Mouse (Mus musculus): ENCODE results near the gene Nudt7. TPM values are rescaled to one million over a fixed set of nuclear protein-coding genes. Genes with fewer than 3 reads are reported as not detected.
A peak's percentile ranks its signal among the peaks of the same experiment; 100 is the strongest.

Gene Nudt7
- 13.9 and 14.8 TPM in 2 replicates for polyA plus RNA-seq (2015; fragmentation: Nextera tagmentation; extraction: Ambion mirVana)

DNA sequence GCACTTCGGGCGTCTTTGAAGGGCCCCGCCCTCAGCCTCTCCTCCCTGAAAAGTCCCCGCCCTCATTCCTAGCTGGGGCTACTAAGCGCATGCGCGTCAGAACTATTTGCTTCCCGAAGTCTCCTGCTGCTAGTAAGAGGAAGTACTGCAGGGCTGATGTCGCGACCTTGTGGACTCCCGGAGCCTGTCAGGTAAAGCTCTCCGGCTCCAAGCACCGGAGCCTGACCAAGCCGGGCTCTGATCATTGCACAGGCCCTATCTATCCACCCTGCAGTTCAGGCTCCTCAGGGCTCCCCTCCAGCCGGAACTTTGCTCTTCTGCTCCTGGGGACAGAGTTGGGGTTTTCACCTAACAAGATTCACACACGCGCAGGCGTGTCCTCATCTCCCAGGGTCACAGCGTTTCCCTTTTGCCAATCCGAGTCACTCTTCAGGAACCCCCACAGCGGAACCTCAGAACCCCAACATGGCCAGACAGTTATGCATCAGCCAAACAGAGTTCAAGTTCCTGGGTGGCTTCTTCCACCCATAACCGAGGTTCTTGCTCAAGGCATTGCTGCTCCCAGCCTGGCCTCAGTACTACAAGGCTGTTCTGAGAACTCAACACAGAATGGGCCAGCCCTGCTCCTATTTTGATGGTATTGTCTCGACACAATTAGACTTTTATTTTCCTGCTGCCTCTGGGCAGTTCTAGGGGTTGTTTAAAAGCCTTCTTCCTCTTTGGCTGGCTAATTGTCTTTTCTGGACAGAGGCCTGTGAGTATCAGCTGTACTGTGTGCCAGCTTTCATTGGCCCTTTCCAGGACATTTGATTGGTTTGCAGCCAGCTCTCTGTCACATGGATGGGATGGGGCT lies at the start of gene Nudt7:
Nudt7 (plus strand) TSS at position 48 of the 853 bp plus-strand sequence.
- Histone ChIP-seq H3K4me3 (peak within 1 kb of the TSS; percentile 62), H3K9ac (peak within 1 kb of the TSS; percentile 51), H3K9me3 (no peaks in the 10 kb centered on the region), H3K4me1 (peaks cover 11% of the 10 kb centered on the region), H3K27me3 (no peaks in the 10 kb centered on the region), H3K36me3 (no peaks in the 10 kb centered on the region), H3K4me2 (peak within 1 kb of the TSS; percentile 72), H3K27ac (peak within 1 kb of the TSS; percentile 72)
- WGBS: 3% methylated on average over 23 of the region's 23 CpGs
- ATAC-seq (ENCODE audit: insufficient number of reproducible peaks, low FRiP score, low TSS enrichment, low read depth): peak; percentile 87

DNA sequence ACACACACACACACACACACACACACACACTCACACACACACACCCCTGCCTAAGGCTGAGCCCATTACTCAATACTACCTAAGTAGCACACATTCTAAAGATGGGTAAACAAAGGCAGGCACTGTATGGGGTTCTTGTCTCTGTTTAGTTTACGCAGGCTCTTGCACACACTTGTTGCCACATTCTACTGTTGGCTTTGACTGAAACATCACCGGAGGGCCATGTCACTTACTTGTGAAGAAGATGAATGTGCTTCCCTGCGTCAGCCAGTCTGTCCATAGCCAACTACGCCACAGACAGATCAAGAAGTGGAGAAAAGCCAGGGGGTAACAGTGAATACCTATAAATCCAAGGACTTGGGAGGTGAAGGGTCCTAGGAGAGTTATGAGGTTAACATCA lies 45.4 kb upstream of the Nudt7 start:
- no peaks in the 10 kb centered on the region for H3K36me3 ChIP-seq
- no peak for ATAC-seq (ENCODE audit: insufficient number of reproducible peaks, low FRiP score, low TSS enrichment, low read depth)
- no peak overlapping the region for H3K4me2 ChIP-seq
- no peak overlapping the region for H3K4me3 ChIP-seq
- no peaks in the 10 kb centered on the region for H3K27me3 ChIP-seq
- no peak overlapping the region for H3K9ac ChIP-seq
- no peaks in the 10 kb centered on the region for H3K9me3 ChIP-seq
- H3K27ac ChIP-seq: no peak overlapping the region
- WGBS: 83% methylated on average over 4 of the region's 4 CpGs
- H3K4me1 ChIP-seq: no peaks in the 10 kb centered on the region

DNA sequence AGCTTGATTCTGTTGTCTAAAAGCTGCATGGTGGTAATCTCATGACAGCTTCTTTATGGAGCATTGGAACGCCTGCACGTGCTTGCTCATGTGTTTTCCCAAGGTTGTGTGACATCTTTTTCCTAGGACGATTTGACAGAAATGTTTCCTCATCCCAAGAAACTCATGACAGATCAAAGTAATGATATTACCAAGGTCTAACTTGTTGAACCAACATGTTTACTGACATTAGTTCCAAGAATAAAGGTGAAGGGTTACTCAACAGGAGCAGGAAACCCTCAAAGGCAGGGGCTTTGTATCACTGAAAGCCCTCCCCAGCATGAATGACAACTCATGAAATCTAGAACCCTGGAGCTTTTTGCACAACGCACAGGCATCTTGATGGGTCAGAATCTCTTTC lies 42.6 kb upstream of the Nudt7 start:
- Histone ChIP-seq H3K4me2 (no peak overlapping the region), H3K9ac (no peak overlapping the region), H3K9me3 (no peaks in the 10 kb centered on the region), H3K36me3 (no peaks in the 10 kb centered on the region), H3K27ac (no peak overlapping the region), H3K4me1 (no peaks in the 10 kb centered on the region), H3K4me3 (no peak overlapping the region), H3K27me3 (no peaks in the 10 kb centered on the region)
- ATAC-seq (ENCODE audit: insufficient number of reproducible peaks, low FRiP score, low TSS enrichment, low read depth): no peak
- 84% methylated on average over 4 of the region's 4 CpGs for WGBS

DNA sequence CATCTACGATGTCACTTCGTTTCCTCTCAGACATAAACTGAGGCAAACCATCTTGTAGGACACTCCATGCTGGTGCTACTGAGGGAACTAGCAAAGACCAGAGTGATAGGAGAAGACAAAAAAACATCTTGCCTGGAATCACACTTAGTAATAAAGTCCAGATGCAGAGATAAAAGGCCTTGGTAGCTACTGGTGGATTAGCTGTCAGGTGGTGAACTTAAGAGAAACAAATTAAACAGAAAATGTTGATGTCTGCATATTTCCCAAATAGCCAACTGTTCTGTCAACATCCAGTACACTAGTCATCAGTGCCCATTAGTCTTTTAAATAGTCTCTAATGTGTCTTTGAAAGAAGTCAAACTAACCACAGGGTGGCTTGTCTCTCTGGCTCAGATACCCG lies 40.0 kb upstream of the Nudt7 start:
- no peak overlapping the region for H3K27ac ChIP-seq
- 86% methylated on average over 3 of the region's 3 CpGs for WGBS
- H3K27me3 ChIP-seq: no peaks in the 10 kb centered on the region
- no peaks in the 10 kb centered on the region for H3K4me1 ChIP-seq
- no peaks in the 10 kb centered on the region for H3K9me3 ChIP-seq
- H3K36me3 ChIP-seq: no peaks in the 10 kb centered on the region
- ATAC-seq (ENCODE audit: insufficient number of reproducible peaks, low FRiP score, low TSS enrichment, low read depth): no peak
- no peak overlapping the region for H3K4me3 ChIP-seq
- H3K9ac ChIP-seq: no peak overlapping the region
- H3K4me2 ChIP-seq: no peak overlapping the region

DNA sequence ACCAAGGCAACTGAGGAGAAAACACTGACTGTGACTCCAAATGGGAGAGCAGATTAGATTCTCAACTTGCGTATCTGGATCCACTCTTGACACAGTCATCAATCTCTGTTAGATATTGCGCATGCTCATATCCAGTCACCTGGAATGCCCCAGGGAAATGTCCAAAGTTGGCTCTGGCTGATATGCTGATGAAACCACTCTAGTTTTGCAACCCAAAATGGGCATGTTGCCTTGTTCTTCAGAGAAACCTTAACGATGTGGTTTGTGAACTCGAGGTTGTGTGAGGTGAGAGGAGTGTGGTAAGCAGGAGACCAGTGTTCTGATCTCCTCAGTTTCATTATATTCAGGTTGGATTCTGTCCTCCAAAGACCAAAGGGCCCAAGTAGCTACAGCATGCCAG lies 38.8 kb upstream of the Nudt7 start:
- WGBS: 75% methylated on average over 4 of the region's 4 CpGs
- no peaks in the 10 kb centered on the region for H3K4me1 ChIP-seq

DNA sequence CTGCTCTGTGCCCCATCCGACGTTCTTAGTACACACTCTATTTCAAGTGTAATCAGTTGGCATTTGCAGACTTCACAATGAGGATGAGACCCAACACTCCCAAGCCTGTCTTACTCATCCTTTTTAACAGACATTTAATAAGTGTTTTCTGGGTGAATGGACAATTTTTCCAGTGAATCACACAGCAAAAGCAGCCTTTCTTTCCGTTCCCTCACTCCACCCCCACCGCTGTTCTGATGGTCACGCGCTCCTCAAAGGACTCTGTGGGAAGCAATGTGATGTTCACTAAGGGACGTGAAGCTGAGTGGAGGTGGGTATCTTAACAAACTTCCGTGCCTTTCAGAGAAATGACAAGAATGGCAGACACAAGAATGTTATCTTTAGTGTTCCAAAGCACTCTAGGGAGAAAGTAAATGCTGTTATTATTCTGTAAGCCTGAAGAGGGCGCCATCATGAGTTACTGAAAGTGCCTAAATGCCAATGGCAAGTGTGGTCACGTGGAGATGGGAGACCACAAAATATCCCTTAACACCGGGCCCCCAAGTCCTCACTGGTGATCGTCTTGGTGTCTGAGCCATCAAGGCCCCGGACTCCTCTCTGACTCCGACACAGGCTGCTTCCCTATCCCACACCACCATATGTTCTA lies 32.7 kb upstream of the Nudt7 start:
- ATAC-seq (ENCODE audit: insufficient number of reproducible peaks, low FRiP score, low TSS enrichment, low read depth): no peak
- Histone ChIP-seq H3K36me3 (no peaks in the 10 kb centered on the region), H3K27ac (no peak overlapping the region), H3K9me3 (no peaks in the 10 kb centered on the region), H3K4me1 (no peaks in the 10 kb centered on the region), H3K4me2 (no peak overlapping the region), H3K4me3 (no peak overlapping the region), H3K9ac (no peak overlapping the region), H3K27me3 (no peaks in the 10 kb centered on the region)
- 85% methylated on average over 14 of the region's 14 CpGs for WGBS

More for the DNA sequence above, 38.8 kb upstream of the Nudt7 start:
- H3K27me3 ChIP-seq: no peaks in the 10 kb centered on the region
- H3K9me3 ChIP-seq: no peaks in the 10 kb centered on the region
- H3K9ac ChIP-seq: no peak overlapping the region
- H3K27ac ChIP-seq: no peak overlapping the region
- no peak overlapping the region for H3K4me3 ChIP-seq
- ATAC-seq (ENCODE audit: insufficient number of reproducible peaks, low FRiP score, low TSS enrichment, low read depth): no peak
- no peak overlapping the region for H3K4me2 ChIP-seq
- no peaks in the 10 kb centered on the region for H3K36me3 ChIP-seq

DNA sequence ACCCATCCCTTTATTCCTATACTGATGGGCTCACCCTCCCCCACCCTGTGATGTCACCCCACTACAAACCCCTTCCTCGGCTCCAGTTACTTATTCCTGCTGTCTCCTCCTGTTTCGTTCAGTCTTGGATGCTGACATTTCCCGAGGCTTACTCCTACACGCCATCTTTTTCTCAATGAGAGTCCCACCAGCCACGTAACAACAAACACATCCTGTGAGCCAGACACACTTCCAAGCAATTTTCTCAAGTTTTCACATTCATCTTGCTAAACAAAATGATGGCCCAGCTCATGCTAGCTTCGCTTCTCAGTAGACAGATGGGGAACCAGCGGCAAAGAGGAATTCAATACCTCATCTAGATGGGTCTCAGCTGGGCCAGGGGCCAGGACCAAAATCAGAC lies 30.0 kb upstream of the Nudt7 start:
- Histone ChIP-seq H3K4me2 (no peak overlapping the region), H3K4me3 (no peak overlapping the region), H3K4me1 (no peaks in the 10 kb centered on the region), H3K27ac (no peak overlapping the region), H3K36me3 (no peaks in the 10 kb centered on the region), H3K9ac (no peak overlapping the region), H3K27me3 (no peaks in the 10 kb centered on the region), H3K9me3 (no peaks in the 10 kb centered on the region)
- no peak for ATAC-seq (ENCODE audit: insufficient number of reproducible peaks, low FRiP score, low TSS enrichment, low read depth)
- 81% methylated on average over 7 of the region's 7 CpGs for WGBS

DNA sequence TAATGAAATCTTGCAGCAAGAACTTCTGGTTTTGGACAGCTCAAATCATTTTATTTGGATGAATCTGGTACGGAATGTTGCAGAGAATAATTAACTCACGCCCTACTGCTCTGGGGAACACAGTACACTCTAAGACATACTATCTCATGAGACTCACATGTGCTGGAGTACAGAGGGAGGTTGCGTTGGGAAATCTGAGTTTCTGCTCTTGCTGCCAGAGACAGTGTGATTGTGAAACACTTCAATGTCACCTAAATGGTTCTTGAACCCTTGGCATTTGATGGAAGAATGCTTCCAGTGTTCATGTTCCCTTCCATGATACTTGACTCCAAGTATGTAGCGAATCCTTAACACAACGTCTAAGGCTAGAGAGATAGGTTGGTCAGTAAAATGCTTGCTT lies 27.4 kb upstream of the Nudt7 start:
- H3K4me3 ChIP-seq: no peak overlapping the region
- ATAC-seq (ENCODE audit: insufficient number of reproducible peaks, low FRiP score, low TSS enrichment, low read depth): no peak
- 80% methylated on average over 5 of the region's 5 CpGs for WGBS
- no peaks in the 10 kb centered on the region for H3K36me3 ChIP-seq
- H3K9ac ChIP-seq: no peak overlapping the region
- no peak overlapping the region for H3K27ac ChIP-seq
- H3K4me1 ChIP-seq: no peaks in the 10 kb centered on the region
- no peak overlapping the region for H3K4me2 ChIP-seq
- no peaks in the 10 kb centered on the region for H3K27me3 ChIP-seq
- H3K9me3 ChIP-seq: no peaks in the 10 kb centered on the region

DNA sequence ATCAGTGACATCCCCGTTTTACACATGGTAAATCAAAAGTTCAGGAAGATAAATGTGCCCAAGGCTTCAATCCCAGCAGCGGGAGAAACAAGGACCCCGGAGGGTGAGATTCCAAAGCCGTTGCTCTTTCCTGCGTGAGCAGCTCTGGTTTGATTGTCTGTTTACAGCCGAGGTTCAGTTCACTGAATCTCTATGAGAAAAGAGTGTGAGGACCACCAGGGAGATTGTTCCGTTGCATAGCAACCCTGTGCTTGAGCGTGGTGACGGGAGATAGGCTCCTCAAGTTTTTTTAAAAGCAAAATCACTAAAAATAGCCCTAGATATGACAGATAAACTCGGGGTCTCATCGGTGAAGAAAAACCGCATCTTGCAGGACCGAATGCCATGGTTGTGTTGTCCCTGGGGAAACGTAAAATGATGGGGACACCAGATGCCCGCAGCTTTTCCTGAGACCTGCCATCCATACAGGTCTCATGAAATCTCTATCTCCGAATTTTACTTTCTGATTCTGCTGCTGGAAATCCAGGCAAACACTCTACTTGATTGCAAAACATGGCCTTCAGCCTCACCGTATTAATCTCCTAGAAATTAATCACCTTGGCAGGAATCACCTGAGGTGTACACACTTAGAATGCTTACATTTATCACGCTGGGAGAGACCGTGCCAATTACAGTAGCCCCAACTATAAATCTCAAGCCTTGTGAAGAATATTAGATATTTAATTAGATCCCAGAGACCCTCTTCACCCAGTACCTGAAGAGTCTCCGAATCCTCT lies 23.8 kb upstream of the Nudt7 start:
- 80% methylated on average over 20 of the region's 20 CpGs for WGBS
- no peak overlapping the region for H3K9ac ChIP-seq
- no peak for ATAC-seq (ENCODE audit: insufficient number of reproducible peaks, low FRiP score, low TSS enrichment, low read depth)
- no peaks in the 10 kb centered on the region for H3K9me3 ChIP-seq
- H3K27ac ChIP-seq: no peak overlapping the region
- H3K4me3 ChIP-seq: no peak overlapping the region
- no peaks in the 10 kb centered on the region for H3K36me3 ChIP-seq
- H3K4me2 ChIP-seq: no peak overlapping the region
- H3K4me1 ChIP-seq: no peaks in the 10 kb centered on the region
- H3K27me3 ChIP-seq: no peaks in the 10 kb centered on the region

DNA sequence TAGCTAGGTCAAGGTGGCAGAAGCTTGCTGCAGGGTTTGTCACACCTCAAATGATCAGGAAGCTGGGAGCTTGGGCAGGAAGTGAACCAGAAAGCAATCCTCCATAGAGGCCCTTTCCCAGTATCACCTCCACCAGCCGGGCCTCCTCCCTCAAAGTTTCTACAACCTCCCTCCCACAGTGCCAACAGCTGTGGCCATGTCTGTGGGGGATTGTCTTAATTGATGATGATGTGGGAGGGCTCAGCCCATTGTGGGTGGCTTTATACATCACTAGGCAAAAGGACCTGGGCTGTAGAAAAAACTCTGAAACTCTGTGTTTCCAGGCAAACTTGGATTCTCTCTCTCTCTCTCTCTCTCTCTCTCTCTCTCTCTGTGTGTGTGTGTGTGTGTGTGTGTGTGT lies 18.3 kb upstream of the Nudt7 start:
- Histone ChIP-seq H3K9me3 (no peaks in the 10 kb centered on the region), H3K27ac (no peak overlapping the region), H3K36me3 (no peaks in the 10 kb centered on the region), H3K4me2 (no peak overlapping the region), H3K9ac (no peak overlapping the region), H3K4me3 (no peak overlapping the region), H3K4me1 (no peaks in the 10 kb centered on the region), H3K27me3 (no peaks in the 10 kb centered on the region)
- WGBS: 39% methylated on average over 1 of the region's 1 CpGs
- ATAC-seq (ENCODE audit: insufficient number of reproducible peaks, low FRiP score, low TSS enrichment, low read depth): no peak

DNA sequence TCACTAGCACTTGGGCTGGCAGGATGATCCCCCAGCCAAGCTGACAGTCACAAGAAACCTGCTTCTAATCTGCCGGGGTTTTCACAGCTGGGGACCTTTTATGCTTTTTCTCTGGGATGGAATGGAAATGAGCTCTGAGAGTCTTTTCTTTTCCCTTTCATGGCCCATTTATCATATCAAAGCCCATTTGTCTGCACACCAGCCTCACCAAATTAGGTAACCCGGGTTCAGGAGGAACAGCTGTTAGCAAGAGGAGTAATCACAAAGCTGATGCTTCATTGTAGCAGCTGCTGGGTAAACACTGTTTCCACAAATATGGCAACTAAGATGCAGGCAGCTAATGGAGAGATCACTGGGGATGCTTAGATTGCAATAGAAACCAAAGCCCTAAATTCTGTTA lies 17.3 kb upstream of the Nudt7 start:
- no peak for ATAC-seq (ENCODE audit: insufficient number of reproducible peaks, low FRiP score, low TSS enrichment, low read depth)
- no peaks in the 10 kb centered on the region for H3K4me1 ChIP-seq
- no peak overlapping the region for H3K4me2 ChIP-seq
- no peak overlapping the region for H3K27ac ChIP-seq
- no peak overlapping the region for H3K4me3 ChIP-seq
- no peaks in the 10 kb centered on the region for H3K27me3 ChIP-seq
- H3K36me3 ChIP-seq: no peaks in the 10 kb centered on the region
- no peaks in the 10 kb centered on the region for H3K9me3 ChIP-seq
- H3K9ac ChIP-seq: no peak overlapping the region
- 5% methylated on average over 2 of the region's 2 CpGs for WGBS

DNA sequence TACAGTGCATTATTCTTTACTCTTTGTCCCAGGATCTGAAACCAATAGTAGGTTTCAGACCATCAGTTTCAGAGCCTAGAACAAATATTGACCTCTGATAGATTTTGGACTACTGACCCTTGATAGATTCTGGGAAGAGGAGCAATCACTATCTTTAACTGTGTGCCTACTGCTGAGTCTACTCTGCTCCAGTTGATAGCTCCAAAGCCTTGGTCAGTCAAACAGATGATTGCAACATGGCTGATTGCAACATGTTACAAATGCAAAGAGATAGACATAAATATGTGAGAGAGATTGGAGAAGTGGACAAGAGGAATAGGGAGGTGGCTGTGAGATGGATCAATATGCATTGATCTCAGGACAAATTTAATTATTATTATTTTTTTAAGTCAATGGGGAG lies 15.9 kb upstream of the Nudt7 start:
- Histone ChIP-seq H3K4me3 (no peak overlapping the region), H3K9me3 (no peaks in the 10 kb centered on the region), H3K9ac (no peak overlapping the region), H3K27me3 (no peaks in the 10 kb centered on the region), H3K27ac (no peak overlapping the region), H3K4me2 (no peak overlapping the region), H3K4me1 (no peaks in the 10 kb centered on the region), H3K36me3 (no peaks in the 10 kb centered on the region)
- no peak for ATAC-seq (ENCODE audit: insufficient number of reproducible peaks, low FRiP score, low TSS enrichment, low read depth)

Data from limb, embryonic 15.5 days (tissue).